Mouse (Mus musculus) liver, embryonic 11.5 days (tissue): ENCODE data around the gene Parva. TPM values are rescaled to one million over a fixed set of nuclear protein-coding genes. Genes with fewer than 3 reads are reported as not detected.

Source experiments
- ATAC-seq: fragments of 200-750 bp; cut with Nextera tagmentation; replicated peaks from 2 replicates; pipeline ENCODE4 v1.8.0; 2017; ENCODE audit warnings: moderate number of reproducible peaks, mild to moderate bottlenecking, moderate TSS enrichment, moderate library complexity; ENCODE audit not compliant: low FRiP score
- DNase-seq: peaks from one replicate; pipeline ENCODE4 v3.0.0-alpha.2; 2017; ENCODE audit warnings: low spot score
- H3K27ac ChIP-seq: fragments of 300-500 bp; sonication (generic); 2 replicates; pipeline ENCODE4 v1.5.1; 2014; ENCODE audit warnings: mild to moderate bottlenecking, low read depth, low read length, control low read depth
- H3K27me3 ChIP-seq: fragments of 300-500 bp; sonication (generic); replicated peaks from 2 replicates; pipeline ENCODE4 v1.6.1; 2014; ENCODE audit warnings: low read length, mixed read lengths; ENCODE audit not compliant: control insufficient read depth, insufficient read depth
- H3K36me3 ChIP-seq: fragments of 300-500 bp; sonication (generic); 2 replicates; pipeline ENCODE4 v1.6.1; 2014; ENCODE audit warnings: mild to moderate bottlenecking, low read length, moderate library complexity, mixed read lengths; ENCODE audit not compliant: control insufficient read depth, insufficient read depth
- H3K4me1 ChIP-seq: fragments of 300-500 bp; sonication (generic); replicated peaks from 2 replicates; pipeline ENCODE4 v1.6.1; 2014; ENCODE audit warnings: low read length, mixed read lengths; ENCODE audit not compliant: control insufficient read depth, insufficient read depth
- H3K4me2 ChIP-seq: fragments of 300-500 bp; sonication (generic); 2 replicates; pipeline ENCODE4 v1.6.1; 2014; ENCODE audit warnings: mild to moderate bottlenecking, control low read depth, moderate library complexity
- H3K4me3 ChIP-seq: fragments of 300-500 bp; sonication (generic); 2 replicates; pipeline ENCODE4 v1.5.1; 2014; ENCODE audit warnings: low read depth, low read length, control low read depth
- H3K9ac ChIP-seq: fragments of 300-500 bp; sonication (generic); 2 replicates; pipeline ENCODE4 v1.6.1; 2014; ENCODE audit warnings: low read depth, low read length, control low read depth
- H3K9me3 ChIP-seq: fragments of 300-500 bp; sonication (generic); 2 replicates; pipeline ENCODE4 v1.6.1; 2016; ENCODE audit warnings: low read length, inconsistent platforms, mixed read lengths; ENCODE audit not compliant: control insufficient read depth
- WGBS: fragments of 180-500 bp; shearing (Covaris S2); extraction: QIAGEN DNeasy Blood & Tissue Kit; methylation state at CpG from one replicate; pipeline ENCODE4 v1.1.7; 2014; 5-methylcytosine and 5-hydroxymethylcytosine counted together
- polyA plus RNA-seq: library from polyadenylated mRNA; unstranded; fragments of >200 nt; fragmentation: Nextera tagmentation; extraction: Ambion mirVana; gene quantifications from 2 replicates; pipeline ENCODE4 v1.2.1, GENCODE M21; 2014

Parva gene
- polyA plus RNA-seq, 1 experiment from 2014 or later: 24.3 TPM

- Histone ChIP-seq H3K4me2 (no peak overlapping the region), H3K36me3 (no peaks in the 10 kb centered on the region), H3K27me3 (no peaks in the 10 kb centered on the region), H3K4me1 (no peaks in the 10 kb centered on the region), H3K9me3 (no peaks in the 10 kb centered on the region), H3K27ac (no peak overlapping the region), H3K9ac (no peak overlapping the region), H3K4me3 (no peak overlapping the region)
- ATAC-seq (no peak), DNase-seq (no peak)
- WGBS: 76% methylated on average over 10 of the region's 10 CpGs
Measured at GRCm38 (mm10) chr7:112603496-112604170, 176.3 kb downstream of the Parva start.

- Histone ChIP-seq H3K27me3 (no peaks in the 10 kb centered on the region), H3K4me3 (no peak overlapping the region), H3K27ac (no peak overlapping the region), H3K36me3 (no peaks in the 10 kb centered on the region), H3K4me1 (no peaks in the 10 kb centered on the region), H3K4me2 (no peak overlapping the region), H3K9ac (no peak overlapping the region), H3K9me3 (no peaks in the 10 kb centered on the region)
- ATAC-seq (no peak), DNase-seq (no peak)
- WGBS: 77% methylated on average over 8 of the region's 8 CpGs
Measured at GRCm38 (mm10) chr7:112604209-112604608, 176.9 kb downstream of the Parva start.

GRCm38 (mm10) chr7:112614046-112614790, 186.9 kb downstream of the Parva start:
- DNase-seq (no peak), ATAC-seq (no peak)
- H3K4me3 ChIP-seq: no peak overlapping the region
- no peak overlapping the region for H3K27ac ChIP-seq
- no peak overlapping the region for H3K9ac ChIP-seq
- H3K27me3 ChIP-seq: no peaks in the 10 kb centered on the region
- H3K4me2 ChIP-seq: no peak overlapping the region
- no peaks in the 10 kb centered on the region for H3K36me3 ChIP-seq
- no peaks in the 10 kb centered on the region for H3K4me1 ChIP-seq
- 86% methylated on average over 3 of the region's 3 CpGs for WGBS
- H3K9me3 ChIP-seq: no peaks in the 10 kb centered on the region

- no peaks in the 10 kb centered on the region for H3K4me1 ChIP-seq
- no peak overlapping the region for H3K27ac ChIP-seq
- H3K9me3 ChIP-seq: no peaks in the 10 kb centered on the region
- no peaks in the 10 kb centered on the region for H3K36me3 ChIP-seq
- 69% methylated on average over 10 of the region's 10 CpGs for WGBS
- H3K4me2 ChIP-seq: no peak overlapping the region
- no peak overlapping the region for H3K9ac ChIP-seq
- DNase-seq: no peak
- ATAC-seq: no peak
- no peaks in the 10 kb centered on the region for H3K27me3 ChIP-seq
- H3K4me3 ChIP-seq: no peak overlapping the region
Measured at GRCm38 (mm10) chr7:112614791-112615668, 187.7 kb downstream of the Parva start.

GRCm38 (mm10) chr7:112620322-112621179, 193.2 kb downstream of the Parva start:
- ATAC-seq (no peak), DNase-seq (no peak)

GRCm38 (mm10) chr7:112627481-112627880, 200.2 kb downstream of the Parva start:
- no peaks in the 10 kb centered on the region for H3K4me1 ChIP-seq
- no peak overlapping the region for H3K9ac ChIP-seq
- no peak for ATAC-seq
- H3K27ac ChIP-seq: no peak overlapping the region
- no peak overlapping the region for H3K4me3 ChIP-seq
- 71% methylated on average over 4 of the region's 4 CpGs for WGBS
- no peaks in the 10 kb centered on the region for H3K9me3 ChIP-seq
- DNase-seq: no peak
- H3K36me3 ChIP-seq: no peaks in the 10 kb centered on the region
- no peak overlapping the region for H3K4me2 ChIP-seq
- H3K27me3 ChIP-seq: no peaks in the 10 kb centered on the region

More at GRCm38 (mm10) chr7:112620322-112621179, 193.2 kb downstream of the Parva start:
- H3K9ac ChIP-seq: no peak overlapping the region
- H3K27ac ChIP-seq: no peak overlapping the region
- H3K36me3 ChIP-seq: no peaks in the 10 kb centered on the region
- no peaks in the 10 kb centered on the region for H3K9me3 ChIP-seq
- 70% methylated on average over 22 of the region's 22 CpGs for WGBS
- no peak overlapping the region for H3K4me3 ChIP-seq
- H3K4me1 ChIP-seq: no peaks in the 10 kb centered on the region
- H3K27me3 ChIP-seq: no peaks in the 10 kb centered on the region
- no peak overlapping the region for H3K4me2 ChIP-seq

GRCm38 (mm10) chr7:112634505-112635213, 207.4 kb downstream of the Parva start:
- no peaks in the 10 kb centered on the region for H3K27me3 ChIP-seq
- H3K9me3 ChIP-seq: peaks cover 5% of the 10 kb centered on the region; the same call in 1 of the 2 replicates
- H3K9ac ChIP-seq: no peak overlapping the region
- no peak for DNase-seq
- H3K27ac ChIP-seq: no peak overlapping the region
- ATAC-seq: no peak
- H3K4me3 ChIP-seq: no peak overlapping the region
- H3K4me2 ChIP-seq: no peak overlapping the region
- H3K36me3 ChIP-seq: no peaks in the 10 kb centered on the region
- H3K4me1 ChIP-seq: no peaks in the 10 kb centered on the region
- WGBS: 83% methylated on average over 10 of the region's 10 CpGs
